Mouse (Mus musculus): ENCODE measurements at regions not wholly inside any gene's neighbourhood (a gene's known extent, or its start where the extent isn't known, plus 50 kb on each side); places are given as distances from the start of the nearest gene placed in this dataset.

DNA sequence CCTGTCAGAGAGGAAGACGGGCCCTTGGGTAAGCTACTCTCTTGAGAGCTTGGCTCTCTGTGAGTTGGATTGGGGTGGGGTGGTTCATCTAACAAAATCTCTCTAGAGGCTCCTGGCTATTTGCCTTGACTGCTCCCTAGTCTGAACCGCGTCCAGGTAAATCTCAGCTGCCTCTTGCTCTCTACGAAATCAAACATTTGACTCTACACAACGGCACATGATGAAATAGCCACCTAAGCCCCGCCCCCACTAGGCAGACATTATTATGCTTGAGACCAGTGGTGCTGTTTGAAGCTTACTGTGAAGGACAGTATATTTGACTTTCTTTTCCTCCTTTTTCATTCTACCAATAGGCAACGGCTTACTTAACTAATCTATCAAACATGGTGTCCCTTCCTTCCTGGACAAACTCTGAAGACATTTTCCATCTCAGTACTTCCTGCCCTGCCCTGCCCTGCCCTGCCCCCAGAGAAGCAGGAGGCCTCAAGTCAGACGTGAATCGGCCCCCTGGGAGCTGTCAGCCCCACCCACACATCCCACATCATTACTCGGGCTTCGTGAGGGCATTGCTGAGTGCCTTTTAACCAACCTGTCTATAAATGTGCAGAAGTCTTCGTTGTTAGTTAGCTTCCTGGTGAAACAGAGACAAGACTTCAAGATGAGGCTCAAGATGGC lies 103.4 kb upstream of the Rreb1 start:
- no peaks in the 10 kb centered on the region for H3K9me3 ChIP-seq (replicated peaks; ENCODE audit: control insufficient read depth, low read length, poor library complexity, severe bottlenecking)
- H3K9ac ChIP-seq (ENCODE audit: low read depth, low read length), result no peak overlapping the region
- H3K4me2 ChIP-seq (ENCODE audit: low read length), result no peak overlapping the region
- ATAC-seq, result no peak
- H3K27me3 ChIP-seq (ENCODE audit: control insufficient read depth, insufficient read depth, low read depth, low read length), result no peaks in the 10 kb centered on the region
- 83% methylated on average over 12 of the region's 12 CpGs for WGBS
- H3K4me1 ChIP-seq (ENCODE audit: control insufficient read depth, insufficient read depth, low read length), result no peaks in the 10 kb centered on the region
- no peak overlapping the region for H3K4me3 ChIP-seq (ENCODE audit: low read depth, low read length)
- no peaks in the 10 kb centered on the region for H3K36me3 ChIP-seq (ENCODE audit: control insufficient read depth, insufficient read depth, low read length)
- H3K27ac ChIP-seq (ENCODE audit: low read length), result no peak overlapping the region

DNA sequence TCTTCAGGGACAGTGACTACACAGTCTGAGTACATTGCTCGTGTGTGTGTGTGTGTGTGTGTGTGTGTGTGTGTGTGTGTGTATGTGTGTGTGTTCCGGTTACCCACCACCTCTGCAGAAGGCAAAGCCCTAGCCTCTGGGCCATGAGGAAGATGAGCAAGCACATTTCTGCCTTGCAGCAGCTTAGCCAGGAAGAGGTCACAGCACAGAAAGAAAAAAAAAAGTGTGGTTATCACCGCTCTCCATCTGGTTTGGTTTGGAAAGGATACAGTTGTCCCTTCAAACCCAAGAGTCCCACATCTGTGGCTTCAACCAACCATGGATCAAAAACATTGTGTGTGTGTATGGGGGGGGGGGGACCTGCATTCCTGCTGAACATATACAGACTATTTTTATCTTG lies 102.5 kb upstream of the Rreb1 start:
- Histone ChIP-seq H3K4me1 (ENCODE audit: control insufficient read depth, insufficient read depth, low read length) (no peaks in the 10 kb centered on the region), H3K9ac (ENCODE audit: low read depth, low read length) (no peak overlapping the region), H3K4me3 (ENCODE audit: low read depth, low read length) (no peak overlapping the region), H3K27ac (ENCODE audit: low read length) (no peak overlapping the region), H3K27me3 (ENCODE audit: control insufficient read depth, insufficient read depth, low read depth, low read length) (no peaks in the 10 kb centered on the region), H3K4me2 (ENCODE audit: low read length) (no peak overlapping the region), H3K36me3 (ENCODE audit: control insufficient read depth, insufficient read depth, low read length) (no peaks in the 10 kb centered on the region), H3K9me3 (replicated peaks; ENCODE audit: control insufficient read depth, low read length, poor library complexity, severe bottlenecking) (no peaks in the 10 kb centered on the region)
- WGBS, result 94% methylated on average over 3 of the region's 3 CpGs
- no peak for ATAC-seq

DNA sequence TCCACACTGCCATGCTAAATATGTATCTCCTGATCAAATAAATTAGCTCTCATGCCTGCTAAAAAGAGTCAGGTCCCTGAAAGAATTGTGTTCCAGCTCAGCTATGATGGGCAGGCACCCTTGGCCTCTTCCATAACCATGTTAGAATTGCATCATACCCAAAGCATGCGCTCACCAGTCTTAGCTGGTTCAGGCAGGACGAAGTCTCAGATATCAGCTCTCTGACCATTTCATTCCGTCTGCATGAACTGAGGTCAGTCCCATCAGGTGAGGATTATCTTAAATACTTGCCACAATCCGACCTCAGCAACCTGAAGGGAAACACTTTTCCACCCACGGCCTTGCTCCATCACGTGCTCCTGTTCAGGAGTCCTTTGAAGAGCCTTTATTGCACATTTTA lies 101.3 kb upstream of the Rreb1 start:
- Histone ChIP-seq H3K4me3 (ENCODE audit: low read depth, low read length) (no peak overlapping the region), H3K9ac (ENCODE audit: low read depth, low read length) (no peak overlapping the region), H3K4me1 (ENCODE audit: control insufficient read depth, insufficient read depth, low read length) (no peaks in the 10 kb centered on the region; the same call in 1 of the 2 replicates), H3K9me3 (replicated peaks; ENCODE audit: control insufficient read depth, low read length, poor library complexity, severe bottlenecking) (no peaks in the 10 kb centered on the region), H3K27ac (ENCODE audit: low read length) (no peak overlapping the region), H3K4me2 (ENCODE audit: low read length) (no peak overlapping the region), H3K27me3 (ENCODE audit: control insufficient read depth, insufficient read depth, low read depth, low read length) (no peaks in the 10 kb centered on the region), H3K36me3 (ENCODE audit: control insufficient read depth, insufficient read depth, low read length) (no peaks in the 10 kb centered on the region)
- WGBS, result 86% methylated on average over 6 of the region's 6 CpGs
- ATAC-seq, result no peak

DNA sequence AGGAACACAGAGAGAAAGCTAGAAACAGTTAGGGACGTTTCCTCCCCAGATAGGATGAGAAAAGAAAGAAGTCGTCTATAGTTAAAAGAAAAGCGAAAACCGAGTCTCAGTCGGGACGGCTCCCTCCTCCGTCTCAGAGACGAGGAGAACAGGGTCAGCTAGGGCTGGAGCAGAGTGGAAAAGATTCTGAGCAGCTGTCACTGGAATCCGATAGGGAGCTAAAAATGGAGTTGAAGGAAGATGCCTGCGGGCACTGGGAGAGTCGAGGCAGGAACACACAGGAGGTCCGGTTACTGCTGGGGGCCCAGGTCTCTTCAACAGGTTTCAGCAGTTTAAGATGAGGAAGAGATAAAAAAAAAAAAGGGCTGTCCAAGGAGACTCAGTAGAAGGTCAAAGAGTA lies 99.9 kb upstream of the Rreb1 start:
- H3K27ac ChIP-seq (ENCODE audit: low read length), result no peak overlapping the region
- no peak overlapping the region for H3K4me3 ChIP-seq (ENCODE audit: low read depth, low read length)
- no peaks in the 10 kb centered on the region for H3K36me3 ChIP-seq (ENCODE audit: control insufficient read depth, insufficient read depth, low read length)
- H3K9ac ChIP-seq (ENCODE audit: low read depth, low read length), result no peak overlapping the region
- no peaks in the 10 kb centered on the region for H3K27me3 ChIP-seq (ENCODE audit: control insufficient read depth, insufficient read depth, low read depth, low read length)
- H3K4me2 ChIP-seq (ENCODE audit: low read length), result no peak overlapping the region
- 83% methylated on average over 12 of the region's 12 CpGs for WGBS
- H3K4me1 ChIP-seq (ENCODE audit: control insufficient read depth, insufficient read depth, low read length), result no peaks in the 10 kb centered on the region; the same call in 1 of the 2 replicates
- ATAC-seq, result no peak
- H3K9me3 ChIP-seq (replicated peaks; ENCODE audit: control insufficient read depth, low read length, poor library complexity, severe bottlenecking), result no peaks in the 10 kb centered on the region

DNA sequence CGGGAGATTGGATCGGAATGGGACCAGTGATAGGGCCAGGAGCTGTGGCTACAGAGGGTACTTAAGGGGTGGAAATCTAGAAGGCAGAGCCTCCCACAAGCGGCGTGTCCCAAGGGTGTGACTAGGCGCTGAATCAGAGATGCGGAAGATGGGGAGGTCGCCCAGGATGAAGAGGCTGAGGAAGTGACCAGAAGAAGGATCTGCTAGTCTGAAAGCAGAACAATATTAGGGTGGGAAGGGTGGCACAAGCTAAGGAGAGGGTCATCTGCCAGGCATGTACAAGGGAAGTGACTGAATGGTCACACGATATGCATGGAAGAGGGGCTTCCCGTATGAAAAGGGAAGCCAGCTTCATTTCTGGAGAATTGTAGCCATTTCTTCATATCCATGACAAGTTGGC lies 99.4 kb upstream of the Rreb1 start:
- H3K27me3 ChIP-seq (ENCODE audit: control insufficient read depth, insufficient read depth, low read depth, low read length), result no peaks in the 10 kb centered on the region
- H3K36me3 ChIP-seq (ENCODE audit: control insufficient read depth, insufficient read depth, low read length), result no peaks in the 10 kb centered on the region
- H3K9ac ChIP-seq (ENCODE audit: low read depth, low read length), result no peak overlapping the region
- no peak overlapping the region for H3K4me2 ChIP-seq (ENCODE audit: low read length)
- H3K4me1 ChIP-seq (ENCODE audit: control insufficient read depth, insufficient read depth, low read length), result no peaks in the 10 kb centered on the region; the same call in 1 of the 2 replicates
- WGBS, result 93% methylated on average over 9 of the region's 9 CpGs
- no peak for ATAC-seq
- H3K4me3 ChIP-seq (ENCODE audit: low read depth, low read length), result no peak overlapping the region
- no peaks in the 10 kb centered on the region for H3K9me3 ChIP-seq (replicated peaks; ENCODE audit: control insufficient read depth, low read length, poor library complexity, severe bottlenecking)
- H3K27ac ChIP-seq (ENCODE audit: low read length), result no peak overlapping the region

DNA sequence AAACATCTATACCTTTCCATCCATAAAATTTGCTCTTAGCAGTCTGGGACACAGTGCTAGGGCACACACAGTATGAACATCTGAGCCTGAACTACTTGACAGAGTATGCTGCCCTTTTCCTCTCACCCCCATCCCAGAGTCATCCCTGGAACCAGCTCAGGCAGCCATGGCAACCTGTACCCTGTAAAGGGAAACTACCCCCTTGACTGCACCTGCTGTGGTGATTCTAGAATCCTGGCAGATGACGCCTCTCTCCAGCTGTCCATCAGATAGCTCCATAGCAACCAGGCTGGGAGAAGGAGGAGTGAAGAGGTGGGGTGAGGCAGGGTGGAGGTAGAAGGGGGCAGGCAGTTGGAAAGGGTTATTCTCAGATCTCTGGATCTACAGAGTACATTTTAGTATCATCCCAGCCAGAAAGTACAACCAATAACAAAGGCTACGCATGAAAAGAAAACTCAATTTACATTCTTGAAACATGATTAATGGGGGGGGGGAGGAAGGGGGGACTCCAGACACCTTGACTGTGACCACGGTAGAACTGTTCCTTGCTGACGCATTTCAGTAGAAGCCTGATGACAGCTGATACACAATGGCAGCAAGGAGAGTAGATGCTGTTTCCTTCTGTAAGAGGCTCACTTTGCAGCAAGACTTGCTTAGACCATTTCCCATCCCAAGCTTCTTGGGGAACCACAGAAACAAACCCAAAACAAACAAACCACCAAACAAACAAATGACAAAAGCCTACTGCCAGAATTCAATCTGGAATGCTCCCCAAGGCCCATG lies 97.2 kb upstream of the Rreb1 start:
- H3K36me3 ChIP-seq (ENCODE audit: control insufficient read depth, insufficient read depth, low read length), result no peaks in the 10 kb centered on the region
- 41% methylated on average over 4 of the region's 4 CpGs for WGBS
- no peak overlapping the region for H3K9ac ChIP-seq (ENCODE audit: low read depth, low read length)
- H3K9me3 ChIP-seq (replicated peaks; ENCODE audit: control insufficient read depth, low read length, poor library complexity, severe bottlenecking), result no peaks in the 10 kb centered on the region
- no peak overlapping the region for H3K4me3 ChIP-seq (ENCODE audit: low read depth, low read length)
- H3K27me3 ChIP-seq (ENCODE audit: control insufficient read depth, insufficient read depth, low read depth, low read length), result no peaks in the 10 kb centered on the region
- no peak overlapping the region for H3K27ac ChIP-seq (ENCODE audit: low read length)
- H3K4me1 ChIP-seq (ENCODE audit: control insufficient read depth, insufficient read depth, low read length), result no peaks in the 10 kb centered on the region; the same call in 1 of the 2 replicates
- ATAC-seq, result peak; percentile 82
- no peak overlapping the region for H3K4me2 ChIP-seq (ENCODE audit: low read length)

DNA sequence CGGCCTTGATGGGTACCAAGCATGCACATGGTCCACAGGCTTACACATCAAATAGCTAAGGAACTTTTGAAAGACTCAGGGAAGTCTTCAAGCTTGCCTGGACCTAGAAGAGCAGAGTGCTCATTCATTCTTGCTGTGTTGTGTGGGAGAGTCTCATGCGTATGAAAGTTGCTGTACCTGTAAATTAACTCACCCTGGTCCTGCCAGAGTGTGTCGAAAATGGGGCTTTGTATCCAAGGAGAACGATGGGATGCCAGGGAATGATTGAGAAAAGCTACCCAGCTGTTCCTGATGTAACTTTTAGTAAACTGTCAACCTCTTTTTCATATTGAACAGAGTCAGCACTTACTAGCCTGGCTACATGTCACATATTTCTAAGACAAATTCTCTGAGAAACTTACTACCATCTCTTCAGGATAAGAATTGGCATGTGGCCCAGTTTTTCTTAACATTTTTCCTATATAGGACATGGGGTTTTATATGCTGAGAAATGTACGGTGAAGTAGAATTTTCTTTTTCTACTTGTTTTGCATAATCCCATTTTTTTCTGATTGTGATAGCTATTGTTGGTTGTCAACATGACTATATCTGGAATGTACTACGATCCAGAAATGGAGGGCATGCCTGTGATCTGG lies 95.0 kb upstream of the Rreb1 start:
- Histone ChIP-seq H3K4me2 (ENCODE audit: low read length) (no peak overlapping the region), H3K4me3 (ENCODE audit: low read depth, low read length) (no peak overlapping the region), H3K9ac (ENCODE audit: low read depth, low read length) (no peak overlapping the region), H3K4me1 (ENCODE audit: control insufficient read depth, insufficient read depth, low read length) (no peaks in the 10 kb centered on the region; the same call in 1 of the 2 replicates), H3K27me3 (ENCODE audit: control insufficient read depth, insufficient read depth, low read depth, low read length) (no peaks in the 10 kb centered on the region), H3K36me3 (ENCODE audit: control insufficient read depth, insufficient read depth, low read length) (no peaks in the 10 kb centered on the region), H3K9me3 (replicated peaks; ENCODE audit: control insufficient read depth, low read length, poor library complexity, severe bottlenecking) (no peaks in the 10 kb centered on the region), H3K27ac (ENCODE audit: low read length) (no peak overlapping the region)
- no peak for ATAC-seq
- WGBS, result 80% methylated on average over 6 of the region's 6 CpGs

DNA sequence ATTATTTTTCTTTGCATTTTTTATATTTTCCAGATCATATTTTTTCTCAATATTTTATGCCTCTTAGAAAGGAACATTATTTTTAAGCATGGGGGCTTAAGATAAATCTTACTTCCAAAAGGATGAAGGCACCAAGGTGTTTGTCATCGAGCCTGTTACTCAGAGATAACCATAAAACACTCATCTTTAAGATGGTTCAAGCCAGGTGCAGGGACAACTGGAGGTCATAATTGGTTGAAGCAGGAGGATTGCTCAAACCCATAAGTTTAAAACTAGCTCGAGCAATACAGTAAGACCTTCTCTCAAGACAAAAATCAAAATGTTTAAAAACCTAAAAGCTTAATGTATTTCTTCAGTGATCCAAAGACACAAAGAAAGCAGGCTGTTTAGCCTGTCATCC lies 92.6 kb upstream of the Rreb1 start:
- no peaks in the 10 kb centered on the region; the same call in 1 of the 2 replicates for H3K4me1 ChIP-seq (ENCODE audit: control insufficient read depth, insufficient read depth, low read length)
- H3K4me3 ChIP-seq (ENCODE audit: low read depth, low read length), result no peak overlapping the region
- H3K4me2 ChIP-seq (ENCODE audit: low read length), result no peak overlapping the region
- ATAC-seq, result no peak
- no peaks in the 10 kb centered on the region for H3K9me3 ChIP-seq (replicated peaks; ENCODE audit: control insufficient read depth, low read length, poor library complexity, severe bottlenecking)
- H3K9ac ChIP-seq (ENCODE audit: low read depth, low read length), result no peak overlapping the region
- no peak overlapping the region for H3K27ac ChIP-seq (ENCODE audit: low read length)
- no peaks in the 10 kb centered on the region for H3K27me3 ChIP-seq (ENCODE audit: control insufficient read depth, insufficient read depth, low read depth, low read length)
- 82% methylated on average over 2 of the region's 2 CpGs for WGBS
- H3K36me3 ChIP-seq (ENCODE audit: control insufficient read depth, insufficient read depth, low read length), result no peaks in the 10 kb centered on the region

DNA sequence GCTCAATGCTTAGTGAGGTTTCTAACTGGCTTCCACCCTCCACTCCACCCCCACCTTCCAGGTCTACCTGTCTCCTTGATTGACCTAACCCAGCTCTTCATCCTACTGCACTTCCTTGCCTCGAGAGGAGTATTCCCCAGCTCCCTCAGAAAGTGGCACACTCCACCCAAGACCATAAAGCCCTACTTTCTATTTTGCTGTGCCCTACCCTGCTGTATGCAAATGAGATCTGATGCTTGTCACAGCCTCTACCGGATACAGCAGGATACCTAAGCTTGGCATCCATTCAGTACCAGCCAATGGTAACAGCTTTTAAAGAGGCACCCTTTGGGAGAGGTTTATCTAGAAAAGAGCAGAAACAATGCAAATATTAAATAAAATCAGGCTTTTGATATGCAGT lies 92.1 kb upstream of the Rreb1 start:
- WGBS, result 62% methylated on average over 2 of the region's 2 CpGs
- Histone ChIP-seq H3K27me3 (ENCODE audit: control insufficient read depth, insufficient read depth, low read depth, low read length) (no peaks in the 10 kb centered on the region), H3K4me3 (ENCODE audit: low read depth, low read length) (no peak overlapping the region), H3K4me2 (ENCODE audit: low read length) (no peak overlapping the region), H3K36me3 (ENCODE audit: control insufficient read depth, insufficient read depth, low read length) (no peaks in the 10 kb centered on the region), H3K4me1 (ENCODE audit: control insufficient read depth, insufficient read depth, low read length) (no peaks in the 10 kb centered on the region; the same call in 1 of the 2 replicates), H3K27ac (ENCODE audit: low read length) (no peak overlapping the region), H3K9ac (ENCODE audit: low read depth, low read length) (no peak overlapping the region), H3K9me3 (replicated peaks; ENCODE audit: control insufficient read depth, low read length, poor library complexity, severe bottlenecking) (no peaks in the 10 kb centered on the region)
- ATAC-seq, result no peak
